In genomic region chr14:78668291-78668690, GRCm38 (mm10) we compare ENCODE assay signal across 8 mouse cellular contexts.
DNase-seq lines count a peak whose midpoint lies in the region.

No protein-coding gene starts in this region.

- DNase-seq in urinary bladder, adult 18-20 months (ENCODE audit: low spot score in 2 of 2), result peak; percentile 28 to 44
- DNase-seq in urinary bladder, postnatal 10 days (ENCODE audit: low spot score), result no peak
- peak; percentile 79 to 88 for DNase-seq in cerebellum, postnatal 25 days
- peak; percentile 51 to 65 for DNase-seq in gastrocnemius, adult 8-10 months (ENCODE audit: low spot score in 2 of 2)
- peak; percentile 76 for DNase-seq in kidney, adult 18-20 months
- peak; percentile 80 for DNase-seq in left cerebral cortex, postnatal 4 days
- DNase-seq in monocyte, adult 2 months (ENCODE audit: low read depth in 1 of 2, low spot score in 2 of 2), result peak; percentile 18 to 58
- DNase-seq in spleen, postnatal 36 days (ENCODE audit: low spot score in 2 of 2), result peak; percentile 57 to 60

- intact Hi-C loops in left cerebral cortex, postnatal 4 days (cut with DNase I), result loop anchor here (10.0 kb wide), 1 partner anchor 657 kb away; no protein-coding TSS in a partner anchor
